Mouse (Mus musculus): ENCODE measurements around the gene Gm21149. TPM values are rescaled to one million over a fixed set of nuclear protein-coding genes. Genes with fewer than 3 reads are reported as not detected.
"Not testable (repeated sequence)": the region's sequence is repeated elsewhere in the genome, so short reads cannot be mapped to it uniquely, and the experiment has no call there.

The Gm21149 gene
- not detected for total RNA-seq (2021)
- not detected in 2 replicates for polyA plus RNA-seq (2012; rRNA removed)
- long read RNA-seq = 0 reads

GRCm38 (mm10) chr5:15476423-15476822 is at the start of gene Gm21149:
TSS of gene Gm21149 (minus strand) at chr5:15476523.
- DNase-seq = not testable (repeated sequence)

- DNase-seq = peak; percentile 24
Measured at GRCm38 (mm10) chr5:15522470-15522869, 46.1 kb upstream of the Gm21149 start.

GRCm38 (mm10) chr5:15522028-15522427 is 45.7 kb upstream of the Gm21149 start:
- not testable (repeated sequence) for DNase-seq

GRCm38 (mm10) chr5:15520418-15520817 is 44.1 kb upstream of the Gm21149 start:
- not testable (repeated sequence) for DNase-seq

GRCm38 (mm10) chr5:15517150-15517549 is 40.8 kb upstream of the Gm21149 start:
- not testable (repeated sequence) for DNase-seq

- not testable (repeated sequence) for DNase-seq
Measured at GRCm38 (mm10) chr5:15512236-15512635, 35.9 kb upstream of the Gm21149 start.

- DNase-seq = not testable (repeated sequence)
Measured at GRCm38 (mm10) chr5:15509911-15510310, 33.6 kb upstream of the Gm21149 start.

GRCm38 (mm10) chr5:15508460-15509451 is 32.4 kb upstream of the Gm21149 start:
- DNase-seq = peak; percentile 18

GRCm38 (mm10) chr5:15507757-15508459 is 31.6 kb upstream of the Gm21149 start:
- not testable (repeated sequence) for DNase-seq

- no peak for DNase-seq
Measured at GRCm38 (mm10) chr5:15507309-15507619, 30.9 kb upstream of the Gm21149 start.

GRCm38 (mm10) chr5:15506575-15507308 is 30.4 kb upstream of the Gm21149 start:
- DNase-seq = peak; percentile 22

GRCm38 (mm10) chr5:15498774-15499400 is 22.6 kb upstream of the Gm21149 start:
- peak; percentile 42 for DNase-seq

- DNase-seq = not testable (repeated sequence)
Measured at GRCm38 (mm10) chr5:15498350-15498749, 22.0 kb upstream of the Gm21149 start.

GRCm38 (mm10) chr5:15490934-15491333 is 14.6 kb upstream of the Gm21149 start:
- not testable (repeated sequence) for DNase-seq

- no peak for DNase-seq
Measured at GRCm38 (mm10) chr5:15488743-15489142, 12.4 kb upstream of the Gm21149 start.

- not testable (repeated sequence) for DNase-seq
Measured at GRCm38 (mm10) chr5:15484616-15485015, 8.3 kb upstream of the Gm21149 start.

GRCm38 (mm10) chr5:15483576-15483975 is 7.3 kb upstream of the Gm21149 start:
- DNase-seq = not testable (repeated sequence)

- not testable (repeated sequence) for DNase-seq
Measured at GRCm38 (mm10) chr5:15482815-15483214, 6.5 kb upstream of the Gm21149 start.

- DNase-seq = not testable (repeated sequence)
Measured at GRCm38 (mm10) chr5:15470141-15470540, 6.2 kb downstream of the Gm21149 start.

- not testable (repeated sequence) for DNase-seq
Measured at GRCm38 (mm10) chr5:15467768-15468167, 8.6 kb downstream of the Gm21149 start.

- not testable (repeated sequence) for DNase-seq
Measured at GRCm38 (mm10) chr5:15466218-15466617, 10.1 kb downstream of the Gm21149 start.
